Mouse (Mus musculus) testis, adult 2 months (tissue): Measurements from ENCODE around the gene Rerg.

ENCODE experiments used
- CTCF ChIP-seq: fragments of 200-500 bp; IDR thresholded peaks from 2 replicates; pipeline ENCODE4 v1.5.1; 2012; ENCODE audit warnings: low read depth, mild to moderate bottlenecking, inconsistent platforms, low read length, moderate library complexity; ENCODE audit not compliant: control insufficient read depth, insufficient read depth, insufficient replicate concordance
- POLR2A ChIP-seq: fragments of 200-500 bp; IDR thresholded peaks from 2 replicates; pipeline ENCODE4 v1.6.1; 2012; ENCODE audit warnings: low read depth, mild to moderate bottlenecking, inconsistent platforms, low read length, moderate library complexity; ENCODE audit not compliant: control insufficient read depth

- TF ChIP-seq CTCF: no peak
- no peak for TF ChIP-seq POLR2A
These were observed 139.6 kb downstream of the Rerg start for GRCm38 (mm10) chr6:137030611-137031097.
